Mouse (Mus musculus) hindbrain, embryonic 14.5 days (tissue): ENCODE data around the gene Ambp. TPM values are rescaled to one million over a fixed set of nuclear protein-coding genes. Genes with fewer than 3 reads are reported as not detected.

Experiments
- ATAC-seq: fragments of 200-750 bp; cut with Nextera tagmentation; 2 replicates; pipeline ENCODE4 v1.8.0; 2017; ENCODE audit warnings: moderate number of reproducible peaks, mild to moderate bottlenecking, moderate TSS enrichment, moderate library complexity; ENCODE audit not compliant: low FRiP score
- DNase-seq: peaks from one replicate; pipeline ENCODE4 v3.0.0-alpha.2; 2015; ENCODE audit warnings: low spot score
- H3K27ac ChIP-seq: fragments of 300-500 bp; sonication (generic); 2 replicates; pipeline ENCODE4 v1.5.1; 2014; ENCODE audit warnings: mild to moderate bottlenecking, moderate library complexity
- H3K27me3 ChIP-seq: fragments of 300-500 bp; sonication (generic); 2 replicates; pipeline ENCODE4 v1.6.1; 2014; ENCODE audit warnings: mild to moderate bottlenecking, low read length, mixed read lengths; ENCODE audit not compliant: control insufficient read depth, insufficient read depth
- H3K36me3 ChIP-seq: fragments of 300-500 bp; sonication (generic); replicated peaks from 2 replicates; pipeline ENCODE4 v1.6.1; 2014; ENCODE audit not compliant: control insufficient read depth, insufficient read depth
- H3K4me1 ChIP-seq: fragments of 300-500 bp; sonication (generic); replicated peaks from 2 replicates; pipeline ENCODE4 v1.6.1; 2014; ENCODE audit warnings: antibody characterized with exemption, low read length, mixed read lengths; ENCODE audit not compliant: control insufficient read depth, insufficient read depth
- H3K4me2 ChIP-seq: fragments of 300-500 bp; sonication (generic); replicated peaks from 2 replicates; pipeline ENCODE4 v1.6.1; 2014; ENCODE audit warnings: mild to moderate bottlenecking, moderate library complexity
- H3K4me3 ChIP-seq: fragments of 300-500 bp; sonication (generic); replicated peaks from 2 replicates; pipeline ENCODE4 v1.5.1; 2014; ENCODE audit warnings: mild to moderate bottlenecking, low read length
- H3K9ac ChIP-seq: fragments of 300-500 bp; sonication (generic); 2 replicates; pipeline ENCODE4 v1.6.1; 2014
- H3K9me3 ChIP-seq: fragments of 300-500 bp; sonication (generic); 2 replicates; pipeline ENCODE4 v1.6.1; 2016; ENCODE audit warnings: low read length; ENCODE audit not compliant: control insufficient read depth
- WGBS: fragments of 180-500 bp; shearing (Covaris S2); extraction: QIAGEN DNeasy Blood & Tissue Kit; methylation state at CpG from one replicate; pipeline ENCODE4 v1.1.7; 2014; 5-methylcytosine and 5-hydroxymethylcytosine counted together
- polyA plus RNA-seq: library from polyadenylated mRNA; unstranded; fragments of >200 nt; fragmentation: Nextera tagmentation; extraction: Ambion mirVana; gene quantifications from 2 replicates; pipeline ENCODE4 v1.2.1, GENCODE M21; 2014

Gene Ambp
- polyA plus RNA-seq, 1 experiment from 2014 or later = not detected

- Histone ChIP-seq H3K27ac (no peak overlapping the region), H3K9me3 (no peaks in the 10 kb centered on the region), H3K36me3 (no peaks in the 10 kb centered on the region), H3K9ac (no peak overlapping the region), H3K4me1 (no peaks in the 10 kb centered on the region), H3K4me2 (no peak overlapping the region), H3K4me3 (no peak overlapping the region), H3K27me3 (no peaks in the 10 kb centered on the region)
- DNase-seq (no peak), ATAC-seq (no peak)
- WGBS = 89% methylated on average over 4 of the region's 4 CpGs
Observed at GRCm38 (mm10) chr4:63170061-63170460, 15.5 kb upstream of the Ambp start.

GRCm38 (mm10) chr4:63166323-63166722, 11.7 kb upstream of the Ambp start:
- no peak overlapping the region for H3K27ac ChIP-seq
- no peaks in the 10 kb centered on the region for H3K4me1 ChIP-seq
- 88% methylated on average over 5 of the region's 5 CpGs for WGBS
- H3K36me3 ChIP-seq = no peaks in the 10 kb centered on the region
- H3K4me3 ChIP-seq = no peak overlapping the region
- H3K27me3 ChIP-seq = no peaks in the 10 kb centered on the region
- no peak overlapping the region for H3K9ac ChIP-seq
- no peak overlapping the region for H3K4me2 ChIP-seq
- ATAC-seq (no peak), DNase-seq (no peak)
- no peaks in the 10 kb centered on the region for H3K9me3 ChIP-seq

GRCm38 (mm10) chr4:63165636-63166035, 11.0 kb upstream of the Ambp start:
- Histone ChIP-seq H3K36me3 (no peaks in the 10 kb centered on the region), H3K4me1 (no peaks in the 10 kb centered on the region), H3K9ac (no peak overlapping the region), H3K4me2 (no peak overlapping the region), H3K27ac (no peak overlapping the region), H3K27me3 (no peaks in the 10 kb centered on the region), H3K9me3 (no peaks in the 10 kb centered on the region), H3K4me3 (no peak overlapping the region)
- 83% methylated on average over 4 of the region's 4 CpGs for WGBS
- DNase-seq (no peak), ATAC-seq (no peak)

GRCm38 (mm10) chr4:63158961-63159592, 4.5 kb upstream of the Ambp start:
- H3K9me3 ChIP-seq = no peaks in the 10 kb centered on the region
- DNase-seq = peak; percentile 87
- peak; percentile 93 for ATAC-seq
- H3K27me3 ChIP-seq = no peaks in the 10 kb centered on the region
- WGBS = 18% methylated on average over 5 of the region's 5 CpGs
- H3K27ac ChIP-seq = no peak overlapping the region
- no peak overlapping the region for H3K4me2 ChIP-seq
- H3K4me1 ChIP-seq = no peaks in the 10 kb centered on the region
- 0 out of 2 replicates have a peak overlapping the region, but pooled peaks have one; percentile 9 for H3K9ac ChIP-seq
- no peaks in the 10 kb centered on the region for H3K36me3 ChIP-seq
- no peak overlapping the region for H3K4me3 ChIP-seq

GRCm38 (mm10) chr4:63158192-63158591, 3.6 kb upstream of the Ambp start:
- 92% methylated on average over 7 of the region's 7 CpGs for WGBS
- H3K9ac ChIP-seq = no peak overlapping the region

GRCm38 (mm10) chr4:63156726-63157634, 2.4 kb upstream of the Ambp start:
- Histone ChIP-seq H3K4me3 (no peak overlapping the region), H3K4me2 (no peak overlapping the region), H3K4me1 (no peaks in the 10 kb centered on the region), H3K27ac (no peak overlapping the region), H3K27me3 (no peaks in the 10 kb centered on the region), H3K9me3 (no peaks in the 10 kb centered on the region), H3K9ac (no peak overlapping the region), H3K36me3 (no peaks in the 10 kb centered on the region)
- 60% methylated on average over 8 of the region's 8 CpGs for WGBS
- ATAC-seq (no peak), DNase-seq (no peak)

More at GRCm38 (mm10) chr4:63158192-63158591, 3.6 kb upstream of the Ambp start:
- DNase-seq (no peak), ATAC-seq (no peak)
- Histone ChIP-seq H3K36me3 (no peaks in the 10 kb centered on the region), H3K4me1 (no peaks in the 10 kb centered on the region), H3K4me2 (no peak overlapping the region), H3K27me3 (no peaks in the 10 kb centered on the region), H3K27ac (no peak overlapping the region), H3K9me3 (no peaks in the 10 kb centered on the region), H3K4me3 (no peak overlapping the region)

- Histone ChIP-seq H3K9ac (no peak overlapping the region), H3K4me2 (no peak overlapping the region), H3K27me3 (no peaks in the 10 kb centered on the region), H3K36me3 (no peaks in the 10 kb centered on the region), H3K4me3 (no peak overlapping the region), H3K27ac (no peak overlapping the region), H3K4me1 (no peaks in the 10 kb centered on the region), H3K9me3 (no peaks in the 10 kb centered on the region)
- ATAC-seq = no peak
- DNase-seq = no peak
- WGBS = 79% methylated on average over 2 of the region's 2 CpGs
Observed at GRCm38 (mm10) chr4:63155596-63155995, 997 bp upstream of the Ambp start.

- ATAC-seq (no peak), DNase-seq (no peak)
- no peak overlapping the region for H3K4me2 ChIP-seq
- H3K9me3 ChIP-seq = no peaks in the 10 kb centered on the region
- H3K27ac ChIP-seq = no peak overlapping the region
- no peak overlapping the region for H3K9ac ChIP-seq
- H3K4me3 ChIP-seq = no peak overlapping the region
- WGBS = 58% methylated on average over 4 of the region's 4 CpGs
- no peaks in the 10 kb centered on the region for H3K4me1 ChIP-seq
- no peaks in the 10 kb centered on the region for H3K27me3 ChIP-seq
- H3K36me3 ChIP-seq = no peaks in the 10 kb centered on the region
Observed at GRCm38 (mm10) chr4:63154028-63154427, 571 bp downstream of the Ambp start.

- no peak for DNase-seq
- 94% methylated on average over 6 of the region's 6 CpGs for WGBS
- Histone ChIP-seq H3K27ac (no peak overlapping the region), H3K4me2 (no peak overlapping the region), H3K36me3 (no peaks in the 10 kb centered on the region), H3K27me3 (no peaks in the 10 kb centered on the region), H3K9ac (no peak overlapping the region), H3K4me3 (no peak overlapping the region), H3K9me3 (0 out of 2 replicates have a peak, but pooled peaks cover 3% of the 10 kb centered on the region), H3K4me1 (no peaks in the 10 kb centered on the region)
- no peak for ATAC-seq
Observed at GRCm38 (mm10) chr4:63151127-63151526, 3.5 kb downstream of the Ambp start.
